In the genomic region with DNA sequence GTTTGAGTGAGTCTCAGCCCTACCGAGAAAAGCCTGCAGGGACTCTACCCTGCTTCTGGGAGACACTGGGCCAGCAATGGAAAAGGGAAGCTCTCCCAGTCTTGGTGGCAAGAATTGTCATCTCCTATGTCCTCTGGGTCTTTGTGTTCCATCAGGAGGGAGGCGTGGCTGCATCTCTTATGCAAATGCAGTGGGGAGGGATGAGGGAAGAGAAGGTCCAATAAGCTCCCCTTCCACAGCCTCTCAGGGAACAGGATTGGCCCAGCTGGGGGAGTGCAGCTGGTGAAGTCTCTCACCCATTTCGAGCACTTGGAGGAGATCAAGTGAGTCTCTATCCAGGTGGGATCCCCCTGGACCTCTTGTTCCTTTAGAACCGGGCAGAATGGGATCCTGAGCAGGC, we compare ENCODE assay signal across 22 mouse cellular contexts. TPM values are rescaled to one million over a fixed set of nuclear protein-coding genes. Genes with fewer than 3 reads are reported as not detected.
DNase-seq lines count a peak whose midpoint lies in the region; ATAC-seq and TF ChIP-seq lines count a peak whose summit lies in the region.
"Had no signal": no experiment of that assay in that cellular context is flagged by ENCODE, and none has a peak within 500 bp of the region (broad histone marks: within the 10 kb centered on the region; RNA-seq: fewer than 3 reads in every experiment).

No protein-coding gene starts in this region.

- TF ChIP-seq RAD21 in MEL (IDR thresholded peaks at IDR 0.05; ENCODE audit: low read depth, low read length): no peak

- peaks cover 7 to 11% of the 10 kb centered on the region in 2 experiments; a peak in 3 of 4 replicates for H3K27me3 ChIP-seq in MEL (ENCODE audit: control insufficient read depth in 1 of 2, insufficient read depth in 2 of 2, low read length in 2 of 2)
- H3K27me3 ChIP-seq in kidney, embryonic 16.5 days (ENCODE audit: insufficient read depth, low read length): no peaks in the 10 kb centered on the region
- H3K27me3 ChIP-seq: forebrain, embryonic 13.5 days had no signal

- no peak for TF ChIP-seq POLR2A in MEL (IDR thresholded peaks at IDR 0.05; ENCODE audit: control insufficient read depth in 1 of 2, insufficient read depth in 1 of 2, low read depth in 1 of 2, low read length in 2 of 2, poor library complexity in 1 of 2)

- no peaks in the 10 kb centered on the region for H3K4me1 ChIP-seq in MEL (ENCODE audit: control insufficient read depth in 1 of 2, insufficient read depth in 2 of 2, low read length in 2 of 2)
- no peaks in the 10 kb centered on the region for H3K4me1 ChIP-seq in kidney, embryonic 16.5 days (ENCODE audit: insufficient read depth, low read length)
- H3K4me1 ChIP-seq: embryonic facial prominence, embryonic 15.5 days; forebrain, embryonic 10.5 days; forebrain, embryonic 13.5 days had no signal

- TF ChIP-seq EP300 in MEL (IDR thresholded peaks at IDR 0.05; ENCODE audit: low read depth in 1 of 2, low read length in 2 of 2): no peak

- H3K9ac ChIP-seq in MEL (ENCODE audit: control insufficient read depth, low read depth, low read length, poor library complexity, severe bottlenecking): no peak overlapping the region
- H3K9ac ChIP-seq in kidney, embryonic 16.5 days (replicated peaks; ENCODE audit: low read length): no peak overlapping the region
- H3K9ac ChIP-seq: embryonic facial prominence, embryonic 13.5 days; embryonic facial prominence, embryonic 15.5 days; forebrain, embryonic 13.5 days had no signal

- WGBS in kidney, embryonic 16.5 days: 54% methylated on average over 4 of the region's 4 CpGs

- H3K79me2 ChIP-seq in MEL (ENCODE audit: control insufficient read depth, insufficient read depth, low read length, poor library complexity): no peaks in the 10 kb centered on the region

- H3K36me3 ChIP-seq in MEL (ENCODE audit: control insufficient read depth in 1 of 2, insufficient read depth in 2 of 2, low read length in 2 of 2): no peaks in the 10 kb centered on the region
- H3K36me3 ChIP-seq in kidney, embryonic 16.5 days (ENCODE audit: insufficient read depth, low read length): no peaks in the 10 kb centered on the region
- H3K36me3 ChIP-seq: embryonic facial prominence, embryonic 13.5 days; embryonic facial prominence, embryonic 15.5 days; forebrain, embryonic 10.5 days; G1E had no signal

- ATAC-seq in cerebellum, adult (ENCODE audit: insufficient number of reproducible peaks, low FRiP score, low TSS enrichment): no peak
- ATAC-seq in kidney, embryonic 16.5 days (ENCODE audit: low FRiP score, low TSS enrichment): no peak
- ATAC-seq: forebrain, embryonic 13.5 days; forebrain, embryonic 16.5 days had no signal

- no peak for TF ChIP-seq CTCF in MEL (IDR thresholded peaks at IDR 0.05 in 2 of 3, conservative IDR thresholded peaks at IDR 0.05 in 1 of 3; ENCODE audit: control insufficient read depth in 1 of 3, insufficient read depth in 1 of 3, low read depth in 2 of 3, low read length in 3 of 3, poor library complexity in 1 of 3, severe bottlenecking in 1 of 3)

- H3K27ac ChIP-seq in MEL (ENCODE audit: control insufficient read depth, low read depth, low read length): no peak overlapping the region
- H3K27ac ChIP-seq in kidney, embryonic 16.5 days (ENCODE audit: low read length): no peak overlapping the region
- H3K27ac ChIP-seq: embryonic facial prominence, embryonic 13.5 days; embryonic facial prominence, embryonic 15.5 days; forebrain, embryonic 10.5 days; forebrain, embryonic 13.5 days had no signal

- no peak overlapping the region for H3K4me3 ChIP-seq in MEL (ENCODE audit: control insufficient read depth in 1 of 2, insufficient read depth in 1 of 2, low read depth in 2 of 2, low read length in 2 of 2)
- H3K4me3 ChIP-seq in kidney, embryonic 16.5 days (ENCODE audit: low read length): no peak overlapping the region
- H3K4me3 ChIP-seq: embryonic facial prominence, embryonic 13.5 days; embryonic facial prominence, embryonic 15.5 days; erythroblast, embryonic 14.5 days; forebrain, embryonic 10.5 days; forebrain, embryonic 13.5 days had no signal

- no peak overlapping the region for H3K4me2 ChIP-seq in kidney, embryonic 16.5 days (replicated peaks; ENCODE audit: low read depth, low read length)
- H3K4me2 ChIP-seq: embryonic facial prominence, embryonic 13.5 days; embryonic facial prominence, embryonic 15.5 days; forebrain, embryonic 13.5 days had no signal

- no peaks in the 10 kb centered on the region for H3K9me3 ChIP-seq in MEL (replicated peaks; ENCODE audit: insufficient read depth, low read length)
- no peaks in the 10 kb centered on the region for H3K9me3 ChIP-seq in kidney, embryonic 16.5 days (ENCODE audit: low read length)
- H3K9me3 ChIP-seq: embryonic facial prominence, embryonic 13.5 days; embryonic facial prominence, embryonic 15.5 days; forebrain, embryonic 10.5 days; forebrain, embryonic 13.5 days; G1E had no signal

- DNase-seq in ES-CJ7 (ENCODE audit: low read depth, low spot score) (peak; percentile 47), MEL (ENCODE audit: low read depth, low spot score) (peak; percentile 24), ZHBTc4 (ENCODE audit: low read depth, low spot score) (peak; percentile 74)
- no peak for DNase-seq in urinary bladder, adult 18-20 months (ENCODE audit: low spot score in 2 of 2)
- DNase-seq: adrenal gland, adult 2 months; adrenal gland, postnatal 10 days; adrenal gland, postnatal 25 days; cerebellum, adult 11-12 months; cerebellum, adult 2 months; cerebellum, adult 9-10 months; cerebellum, postnatal 10 days; cerebellum, postnatal 36 days; embryo, embryonic 11 days had no signal

TF ChIP-seq in MEL, 35 proteins besides CTCF, POLR2A, EP300 and RAD21:
- TF ChIP-seq MAX (IDR thresholded peaks at IDR 0.05; ENCODE audit: low read length) (no peak), ELF1 (IDR thresholded peaks at IDR 0.05; ENCODE audit: low read depth, low read length) (no peak), CHD1 (IDR thresholded peaks at IDR 0.05; ENCODE audit: low read depth, low read length) (no peak), JUND (IDR thresholded peaks at IDR 0.05; ENCODE audit: low read depth, low read length) (no peak)

RNA-seq across cellular contexts. Expression of a gene that starts 11.3 kb away (rescaled TPM):
- total RNA-seq in MEL (2012; rRNA removed): 15.7 and 19.1 TPM in 2 replicates
- polyA plus RNA-seq in MEL (2012; ENCODE audit: insufficient read depth in 1 of 2, insufficient read length in 2 of 2, low read depth in 1 of 2, low replicate concordance in 2 of 2, missing spikeins in 1 of 2): 10 to 100 TPM in 1 of 2 experiments, not detected in 1; 29.7 TPM
- 10.2 and 13.5 TPM in 2 replicates for polyA plus RNA-seq in kidney, embryonic 16.5 days (2015; fragmentation: Nextera tagmentation; extraction: Ambion mirVana)

Comparison
In these comparisons a context has a peak if more than half of its experiments do, and no peak if none do; other contexts are left out.
1. DNase-seq: peak in ES-CJ7 (single experiment), MEL (single experiment) and ZHBTc4 (single experiment); none in urinary bladder, adult 18-20 months (0 of 2).